Mouse (Mus musculus): ENCODE measurements around the gene Rpl10.

Rpl10 gene

GRCm38 (mm10) chrX:74281041-74281731 lies 10.6 kb downstream of the Rpl10 start:
- no peak for DNase-seq (ENCODE audit: low read depth, low spot score)

- peak; percentile 88 for DNase-seq (ENCODE audit: low read depth, low spot score)
Measured at GRCm38 (mm10) chrX:74281732-74282394, 11.3 kb downstream of the Rpl10 start, which contains the start of the genes Taz and Dnase1l1. Gene Taz, plus strand, starts transcription at chrX:74281912. Gene Dnase1l1, minus strand, starts transcription at chrX:74282337.

- DNase-seq (ENCODE audit: low read depth, low spot score): peak; percentile 96
Measured at GRCm38 (mm10) chrX:74282395-74283091, 11.9 kb downstream of the Rpl10 start.

- no peak for DNase-seq (ENCODE audit: low read depth, low spot score)
Measured at GRCm38 (mm10) chrX:74283092-74283437, 12.5 kb downstream of the Rpl10 start.

- DNase-seq (ENCODE audit: low read depth, low spot score): no peak
Measured at GRCm38 (mm10) chrX:74293431-74293830, 22.8 kb downstream of the Rpl10 start.

GRCm38 (mm10) chrX:74296538-74297448 lies 26.2 kb downstream of the Rpl10 start, which contains the start of gene Atp6ap1:
Gene Atp6ap1, plus strand, starts transcription at chrX:74297097.
- peak; percentile 98 for DNase-seq (ENCODE audit: low read depth, low spot score)

- DNase-seq (ENCODE audit: low read depth, low spot score): no peak
Measured at GRCm38 (mm10) chrX:74298348-74298747, 27.7 kb downstream of the Rpl10 start.

- DNase-seq (ENCODE audit: low read depth, low spot score): no peak
Measured at GRCm38 (mm10) chrX:74299721-74300120, 29.1 kb downstream of the Rpl10 start.

- DNase-seq (ENCODE audit: low read depth, low spot score): peak; percentile 85
Measured at GRCm38 (mm10) chrX:74304867-74305700, 34.5 kb downstream of the Rpl10 start, which contains the start of gene Gdi1. Gene Gdi1, plus strand, starts transcription at chrX:74304998.

- DNase-seq (ENCODE audit: low read depth, low spot score): peak; percentile 97
Measured at GRCm38 (mm10) chrX:74312540-74313464, 42.2 kb downstream of the Rpl10 start, which contains the start of gene Fam50a. Gene Fam50a, plus strand, starts transcription at chrX:74313033.
